Mouse (Mus musculus): Measurements from ENCODE around the gene Ltbp4.
A peak's percentile ranks its signal among the peaks of the same experiment; 100 is the strongest.

Ltbp4 gene

DNA sequence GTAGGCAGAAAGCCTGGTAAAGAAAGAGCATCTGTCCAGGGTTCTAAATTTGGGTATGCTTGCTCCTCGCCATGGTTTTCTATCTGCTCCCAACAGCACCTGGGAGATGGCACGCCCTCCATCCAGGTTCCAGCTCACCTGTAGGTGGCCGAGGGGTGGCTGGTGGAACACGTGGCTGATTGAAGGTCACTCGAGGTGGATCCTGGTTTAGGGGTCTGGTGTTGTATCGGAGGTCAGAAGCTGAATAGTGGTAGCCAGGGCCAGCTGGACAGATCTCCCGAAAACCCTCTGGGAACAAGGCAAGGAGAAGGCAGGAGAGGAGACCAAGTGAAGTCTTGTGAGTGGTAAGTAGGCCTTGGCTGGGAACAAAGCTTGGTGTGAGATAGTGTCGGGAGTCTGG is 10.0 kb downstream of the Ltbp4 start:
- DNase-seq (ENCODE audit: low read depth) = no peak

GRCm38 (mm10) chr7:27326101-27326880 is 11.2 kb downstream of the Ltbp4 start:
- no peak for DNase-seq (ENCODE audit: low read depth)

DNA sequence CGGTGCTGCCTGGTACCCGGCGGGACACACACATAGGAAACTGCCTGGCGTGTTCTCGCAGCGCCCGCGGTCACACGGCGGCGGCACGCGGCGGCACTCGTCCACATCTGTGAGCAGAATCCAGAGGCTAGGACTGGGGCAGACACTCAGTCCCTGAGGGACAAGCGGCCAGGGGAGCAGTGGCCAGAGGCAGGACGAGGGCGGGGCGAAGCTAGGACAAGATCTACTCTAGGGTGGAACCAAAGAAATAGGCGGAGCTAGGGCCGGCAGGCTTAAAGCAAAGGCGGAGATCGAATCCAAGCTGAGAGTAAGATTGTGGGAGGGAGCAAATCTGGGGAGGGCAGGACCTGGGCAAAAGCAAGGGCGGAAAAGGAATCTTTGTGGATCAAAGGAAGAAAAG is 11.8 kb downstream of the Ltbp4 start:
- no peak for DNase-seq (ENCODE audit: low read depth)

DNA sequence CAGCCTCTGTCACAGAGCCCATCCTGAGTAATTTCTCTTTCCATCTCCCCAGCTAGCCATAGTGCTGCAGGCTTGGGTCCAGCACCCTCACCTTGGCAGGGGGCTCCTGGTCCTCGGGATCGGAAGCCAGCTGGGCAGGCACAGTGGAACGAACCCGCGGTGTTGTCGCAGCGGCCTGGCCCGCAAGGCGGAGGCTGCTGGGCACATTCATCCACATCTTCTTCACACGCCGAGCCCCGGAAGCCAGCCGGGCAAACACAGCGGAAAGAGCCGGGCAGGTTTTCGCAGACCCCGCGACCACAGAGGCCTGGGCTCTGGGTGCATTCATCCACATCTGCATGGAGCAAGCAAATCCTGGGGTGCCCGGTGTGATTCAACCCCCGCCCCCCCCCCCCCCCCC is 12.6 kb downstream of the Ltbp4 start:
- DNase-seq (ENCODE audit: low read depth) = no peak

GRCm38 (mm10) chr7:27324161-27324560 is 13.3 kb downstream of the Ltbp4 start:
- DNase-seq (ENCODE audit: low read depth) = no peak

- DNase-seq (ENCODE audit: low read depth) = no peak
These were observed 14.5 kb downstream of the Ltbp4 start for GRCm38 (mm10) chr7:27323001-27323400.

DNA sequence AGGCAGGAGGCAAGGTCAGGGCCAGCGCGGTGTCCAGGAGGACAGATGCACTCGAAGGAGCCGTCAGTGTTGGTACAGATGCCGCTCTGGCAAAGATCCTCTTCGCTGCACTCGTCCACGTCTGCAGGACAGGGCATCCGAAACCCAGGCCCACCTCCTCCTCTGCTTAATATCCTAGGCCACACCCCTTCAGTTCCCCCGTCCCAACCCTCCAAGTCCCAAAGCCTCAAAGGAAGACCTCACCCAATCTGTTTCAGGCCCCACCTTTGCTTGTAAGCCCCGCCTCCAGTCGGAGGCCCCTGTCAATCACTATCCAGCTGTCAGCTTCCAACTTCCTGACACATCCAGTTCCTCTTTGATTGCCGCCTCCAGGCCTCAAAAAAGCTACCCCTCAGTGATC is 15.2 kb downstream of the Ltbp4 start:
- DNase-seq (ENCODE audit: low read depth) = no peak

DNA sequence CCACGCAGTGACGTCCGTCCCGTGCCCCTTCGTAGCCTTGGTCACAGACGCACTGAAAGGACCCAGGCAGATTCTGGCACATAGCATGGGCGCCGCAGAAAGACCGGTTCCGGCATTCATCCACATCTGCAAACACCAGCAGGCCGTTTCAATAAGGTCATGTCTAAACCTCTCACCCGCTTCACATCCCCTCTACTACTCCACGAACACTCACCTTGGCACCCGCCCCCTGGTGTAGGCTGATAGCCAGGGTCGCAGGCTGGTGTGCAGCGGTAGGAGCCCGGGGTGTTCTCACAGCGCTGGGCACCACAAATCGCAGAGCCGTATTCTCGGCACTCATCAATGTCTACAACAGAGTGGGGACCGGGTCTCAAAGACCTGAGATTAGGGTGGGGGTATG is 18.1 kb downstream of the Ltbp4 start:
- no peak for DNase-seq (ENCODE audit: low read depth)

- no peak for DNase-seq (ENCODE audit: low read depth)
These were observed 21.5 kb downstream of the Ltbp4 start for GRCm38 (mm10) chr7:27315958-27316357.

DNA sequence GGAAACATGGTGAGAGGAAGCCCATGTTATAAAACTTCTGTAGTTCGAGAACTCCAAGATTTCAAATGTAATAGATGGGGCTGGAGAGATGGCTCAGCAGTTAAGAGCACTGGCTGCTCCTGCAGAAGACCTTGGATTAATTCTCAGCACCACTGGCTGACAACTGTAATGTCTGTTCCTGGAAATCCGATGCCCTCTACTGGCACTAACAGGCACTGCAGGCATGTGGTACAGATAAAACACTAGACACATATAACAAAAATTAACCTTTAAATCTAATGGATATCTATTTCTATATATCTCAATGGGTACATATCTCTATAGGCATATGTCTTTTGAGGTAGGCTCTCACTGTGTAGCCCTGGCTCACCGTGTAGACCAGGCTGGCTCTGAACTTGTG is 23.1 kb downstream of the Ltbp4 start:
- DNase-seq (ENCODE audit: low read depth) = no peak

DNA sequence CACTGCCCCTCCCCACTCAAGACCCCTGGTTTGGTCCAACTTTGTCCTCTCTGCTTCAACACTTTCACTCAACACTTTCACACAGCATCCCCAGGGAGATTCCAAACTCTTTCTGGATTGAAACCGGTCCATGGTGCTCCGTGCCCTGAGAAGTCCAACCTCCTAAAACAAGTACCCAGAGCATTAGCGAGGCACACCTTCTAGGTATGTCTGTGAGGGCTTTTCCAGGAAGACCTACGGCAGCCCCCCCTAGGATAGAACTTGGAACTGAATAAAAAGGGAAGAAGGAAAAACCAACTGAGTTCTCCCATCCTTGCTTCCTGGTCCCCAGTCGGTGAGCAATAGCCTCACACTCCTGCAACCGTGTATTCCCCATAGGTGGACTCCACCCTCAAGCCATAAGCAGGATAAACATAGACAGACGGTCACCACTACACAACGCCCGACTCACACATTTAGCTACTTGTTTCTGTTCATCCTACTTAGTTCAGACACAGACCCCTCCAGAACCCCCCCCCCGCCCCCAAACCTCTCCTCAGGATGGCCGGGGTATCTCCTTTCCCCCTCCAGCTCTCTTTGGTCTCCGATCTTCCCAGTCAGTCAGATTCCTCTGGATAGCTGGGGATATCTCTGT is 25.7 kb downstream of the Ltbp4 start:
- DNase-seq (ENCODE audit: low read depth) = no peak

GRCm38 (mm10) chr7:27310996-27311535 is 26.4 kb downstream of the Ltbp4 start:
- DNase-seq (ENCODE audit: low read depth) = no peak

DNA sequence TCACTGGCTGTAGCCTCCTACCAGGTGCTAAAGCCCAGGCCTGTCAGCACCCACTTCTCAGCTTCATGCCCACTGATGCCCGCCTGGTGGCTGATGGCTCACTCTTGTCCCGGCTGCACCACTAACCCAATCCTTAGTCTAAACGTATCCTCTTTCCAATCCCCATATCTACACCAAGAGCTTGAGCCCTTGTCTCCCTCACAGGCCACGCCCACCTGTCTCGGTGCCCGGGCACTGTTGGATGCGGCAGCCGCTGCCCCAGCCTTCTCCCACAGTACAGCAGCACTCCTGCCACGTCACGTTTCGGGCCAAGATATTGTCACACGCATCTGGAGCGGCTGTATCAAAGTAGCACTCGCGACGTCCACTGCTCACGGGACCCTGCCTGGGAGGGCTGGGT is 27.2 kb downstream of the Ltbp4 start:
- no peak for DNase-seq (ENCODE audit: low read depth)

- DNase-seq (ENCODE audit: low read depth) = no peak
These were observed 27.7 kb downstream of the Ltbp4 start for GRCm38 (mm10) chr7:27309832-27310231.

DNA sequence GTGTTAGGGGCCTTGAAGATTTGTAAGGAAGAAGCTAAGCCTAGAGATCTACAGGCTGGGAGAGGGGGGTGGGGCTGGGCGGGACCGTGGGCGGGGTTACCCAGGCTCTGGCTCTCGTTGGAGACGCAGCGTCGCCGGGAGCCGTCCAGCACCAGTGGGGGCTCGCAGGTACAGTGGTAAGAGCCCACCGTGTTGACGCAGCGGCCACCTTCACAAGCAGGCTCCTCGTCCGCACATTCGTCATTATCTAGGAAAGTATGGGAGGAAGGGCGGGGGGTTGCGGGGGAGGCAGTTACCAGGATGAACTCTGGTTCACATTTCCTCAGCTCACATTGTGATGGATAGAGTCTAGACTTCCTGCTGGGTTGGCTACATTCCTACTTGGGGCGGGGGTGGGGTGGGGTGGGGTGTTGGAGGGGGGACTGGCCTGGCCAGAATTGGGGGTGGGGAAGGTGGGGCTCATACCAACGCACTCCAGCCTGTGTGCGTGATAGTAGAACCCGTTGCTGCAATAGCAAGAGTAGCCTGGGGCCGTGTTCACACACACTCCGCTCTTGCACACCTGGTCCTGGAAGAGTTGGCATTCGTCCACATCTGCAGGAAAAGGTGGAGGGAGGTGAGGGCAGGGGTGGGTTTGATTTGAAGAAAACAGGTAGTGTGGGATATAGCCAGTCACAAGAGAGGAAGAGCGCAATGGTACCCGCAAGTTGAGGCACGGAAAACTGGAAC is 28.5 kb downstream of the Ltbp4 start:
- DNase-seq (ENCODE audit: low read depth) = no peak

- DNase-seq (ENCODE audit: low read depth) = peak; percentile 34
These were observed 29.9 kb downstream of the Ltbp4 start for GRCm38 (mm10) chr7:27307551-27307950.

DNA sequence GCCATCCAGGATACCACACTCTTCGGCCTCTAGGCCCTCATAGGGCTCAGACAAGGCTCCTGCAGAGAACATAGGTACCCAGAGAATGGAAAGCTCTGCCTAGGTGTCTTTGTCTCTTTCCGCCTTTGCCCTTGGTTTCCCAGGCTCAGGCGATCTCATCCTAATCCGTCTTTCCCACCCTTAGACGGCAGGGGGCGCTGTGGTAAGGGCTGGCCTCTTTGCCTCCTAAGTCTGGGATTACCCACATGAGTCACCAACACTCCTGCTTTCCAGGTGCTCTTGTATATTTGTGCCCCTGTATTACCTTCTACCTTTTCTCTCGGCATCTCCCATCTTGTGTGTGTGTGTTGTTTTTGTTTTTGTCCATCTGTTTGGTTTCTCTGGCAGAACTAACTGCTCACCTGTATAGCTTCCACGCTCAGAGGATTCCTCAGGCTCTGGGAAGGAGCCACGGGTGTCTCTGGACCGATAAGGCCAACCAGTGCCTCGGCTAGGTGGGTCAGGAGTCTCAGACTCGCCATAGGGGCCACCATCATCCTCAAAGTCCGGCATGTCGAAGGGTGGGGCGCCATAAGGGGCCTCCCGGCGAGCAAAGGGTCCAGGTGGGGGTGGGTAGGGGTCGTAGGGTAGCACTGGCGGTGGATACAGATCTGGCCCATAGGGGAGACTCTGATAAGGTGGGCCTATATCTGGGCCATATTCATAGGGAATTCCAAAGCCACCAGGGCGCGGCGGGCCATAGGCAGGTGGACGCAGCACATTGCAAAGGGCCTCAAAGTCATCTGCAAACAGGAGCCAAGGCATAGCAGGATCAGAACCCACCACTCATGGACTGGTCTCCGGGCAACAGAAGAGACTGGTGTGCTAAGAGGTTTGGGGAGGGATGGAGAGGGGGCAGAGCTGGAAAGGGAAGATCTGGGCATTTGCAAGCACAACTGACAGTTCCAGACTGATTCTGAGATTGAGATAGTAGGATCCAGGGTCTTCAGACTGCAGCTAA is 31.0 kb downstream of the Ltbp4 start:
- peak; percentile 53 for DNase-seq (ENCODE audit: low read depth)

DNA sequence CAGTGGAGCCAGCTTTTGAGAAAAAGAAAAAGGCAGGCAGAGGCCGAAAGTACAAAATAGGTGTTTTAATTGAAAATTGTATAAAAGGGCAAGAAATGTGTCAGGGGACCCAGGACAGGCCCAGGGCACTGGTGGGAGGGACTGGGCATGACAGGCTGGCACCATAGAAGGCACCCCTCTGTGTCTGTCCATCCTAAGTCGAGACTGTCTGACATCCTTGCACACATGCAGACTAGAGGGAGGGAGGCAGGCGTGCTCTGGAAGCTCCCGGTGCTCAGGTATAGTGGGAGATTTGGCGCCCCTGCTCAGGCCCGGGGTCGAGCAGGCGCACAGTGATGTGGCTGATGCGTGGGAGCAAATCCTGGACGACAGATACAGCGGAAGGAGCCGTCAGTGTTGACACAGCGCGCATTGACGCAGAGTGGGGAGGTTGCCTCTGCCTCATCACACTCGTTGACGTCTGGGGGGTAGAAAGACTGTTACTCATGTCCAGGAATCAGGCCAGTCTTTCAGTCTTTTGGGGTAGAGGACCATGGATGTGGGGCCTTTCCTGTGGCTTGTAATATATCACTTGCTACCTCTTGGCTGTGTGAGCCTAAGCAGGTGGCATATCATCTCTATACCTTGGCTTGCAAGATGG is 32.3 kb downstream of the Ltbp4 start:
- DNase-seq (ENCODE audit: low read depth) = no peak

GRCm38 (mm10) chr7:27302172-27302571 is 35.3 kb downstream of the Ltbp4 start:
- DNase-seq (ENCODE audit: low read depth) = peak; percentile 83

GRCm38 (mm10) chr7:27300801-27301200 is 36.7 kb downstream of the Ltbp4 start:
- DNase-seq (ENCODE audit: low read depth) = no peak

GRCm38 (mm10) chr7:27300351-27300750 is 37.1 kb downstream of the Ltbp4 start:
- no peak for DNase-seq (ENCODE audit: low read depth)

All from 416B (cell line).